Mouse (Mus musculus): ENCODE measurements around the gene Bcap31.

DNA sequence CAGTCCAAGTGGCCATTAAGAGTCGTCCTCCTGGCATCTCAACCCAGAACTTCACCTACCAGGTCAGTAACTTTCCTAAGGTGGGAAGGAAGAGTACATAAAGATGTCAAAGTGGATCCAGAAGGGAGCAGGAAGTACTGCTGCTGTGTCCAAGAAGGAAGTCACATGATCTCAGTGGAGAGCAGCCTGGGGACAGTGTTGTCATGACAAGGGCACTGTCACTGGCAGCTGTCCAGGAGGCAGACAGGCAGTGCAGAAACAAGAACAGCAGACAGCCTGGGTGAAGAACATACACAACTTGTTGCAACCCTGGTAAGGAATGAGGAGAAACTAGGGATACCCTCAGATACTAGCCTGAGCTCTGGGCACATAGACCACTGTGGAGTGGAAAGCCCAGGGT lies 49.3 kb upstream of the Bcap31 start:
- TF ChIP-seq CTCF (IDR thresholded peaks at IDR 0.05; ENCODE audit: control insufficient read depth, insufficient read depth, low read length) (no peak), POLR2A (IDR thresholded peaks at IDR 0.05; ENCODE audit: borderline replicate concordance, control insufficient read depth, low read depth, low read length) (no peak)

Measured in bone marrow, adult 2 months (tissue).